Mouse (Mus musculus): Measurements from ENCODE around the gene Scn4a.
"Not testable (repeated sequence)": the region's sequence is repeated elsewhere in the genome, so short reads cannot be mapped to it uniquely, and the experiment has no call there.

Gene Scn4a

DNA sequence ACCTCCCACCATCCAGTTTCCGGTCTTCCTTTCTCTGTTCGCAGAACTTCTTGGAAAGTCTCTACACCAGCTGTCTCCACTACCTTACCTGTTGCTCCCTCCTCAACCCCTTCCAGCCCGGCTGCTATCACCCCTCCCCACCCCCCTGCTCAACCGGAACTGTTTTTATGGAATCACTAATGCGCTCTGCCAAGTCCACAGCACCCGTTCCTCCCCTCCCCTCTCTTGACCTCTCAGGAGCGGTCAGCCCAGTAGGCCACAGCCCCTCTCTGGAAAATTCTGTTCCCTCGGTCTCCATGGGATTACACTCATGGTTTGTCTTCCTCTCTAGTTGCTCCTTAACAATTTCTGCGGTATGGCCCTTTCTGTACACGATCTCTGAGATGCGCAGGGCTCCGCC, at the start of gene Scn4a:
TSS of gene Scn4a (minus strand) at position 101 of the 400 bp plus-strand sequence.
- in situ Hi-C loops (cut with MboI, MseI): no loop called here

DNA sequence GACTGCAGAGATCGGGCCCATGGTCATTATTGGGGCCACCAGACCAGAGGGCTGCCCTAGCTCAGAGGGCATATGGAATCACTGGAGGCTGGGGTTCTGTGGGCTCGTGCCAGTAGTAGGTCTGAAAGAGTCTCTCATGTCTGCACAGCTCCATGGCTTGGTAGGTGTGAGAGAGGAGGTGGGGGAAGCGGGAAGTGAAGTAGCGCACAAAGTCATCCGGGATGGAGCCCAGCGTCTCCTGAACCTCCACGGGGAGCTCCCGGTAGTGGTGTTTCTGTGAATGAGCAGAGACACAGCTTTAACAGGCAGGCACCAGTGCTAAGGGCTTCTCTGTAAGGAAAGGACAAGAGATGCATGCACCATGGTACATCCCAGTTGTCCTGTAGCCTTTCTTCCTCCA, 45.4 kb upstream of the Scn4a start:
- in situ Hi-C loops (cut with MboI, MseI): no loop called here

DNA sequence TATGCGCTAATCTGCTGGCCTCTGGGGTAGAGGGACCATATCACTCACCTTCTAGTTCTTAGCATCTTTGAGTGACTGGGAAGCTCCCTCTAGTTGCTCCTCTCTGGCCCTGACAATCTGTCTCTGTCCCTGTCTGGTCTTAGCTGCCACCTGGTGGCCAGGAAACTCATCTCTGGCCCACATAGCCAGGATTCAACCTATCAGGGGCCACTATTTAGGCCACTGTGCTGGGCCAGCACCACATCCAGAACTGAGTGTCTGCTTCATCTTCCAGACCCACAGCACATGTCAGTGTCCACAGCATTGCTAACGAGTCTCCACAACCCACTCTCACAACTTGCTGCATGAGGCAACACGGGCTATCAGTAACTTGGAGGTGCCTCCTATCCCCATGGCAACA, 44.6 kb upstream of the Scn4a start:
- in situ Hi-C loops (cut with MboI, MseI): no loop called here

DNA sequence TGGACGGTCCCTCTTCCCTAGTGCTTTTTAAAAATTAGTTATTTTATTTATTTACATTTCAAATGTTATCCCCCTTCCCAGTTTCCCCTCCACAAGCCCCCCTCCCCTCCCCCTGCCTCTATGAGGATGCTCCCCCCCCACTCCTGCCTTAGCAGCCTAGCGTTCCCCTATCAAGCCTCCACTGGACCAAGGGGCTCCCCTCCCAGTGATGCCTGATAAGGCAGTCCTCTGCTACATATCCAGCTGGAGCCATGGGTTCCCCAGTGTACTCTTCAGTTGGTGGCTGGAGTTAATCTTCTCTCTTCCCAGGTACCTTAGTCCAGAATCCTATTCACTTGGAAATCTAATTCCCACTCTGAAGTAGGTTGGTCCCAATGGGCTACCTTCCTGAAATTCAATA, 41.0 kb upstream of the Scn4a start:
- in situ Hi-C loops (cut with MboI, MseI): not testable (repeated sequence)

DNA sequence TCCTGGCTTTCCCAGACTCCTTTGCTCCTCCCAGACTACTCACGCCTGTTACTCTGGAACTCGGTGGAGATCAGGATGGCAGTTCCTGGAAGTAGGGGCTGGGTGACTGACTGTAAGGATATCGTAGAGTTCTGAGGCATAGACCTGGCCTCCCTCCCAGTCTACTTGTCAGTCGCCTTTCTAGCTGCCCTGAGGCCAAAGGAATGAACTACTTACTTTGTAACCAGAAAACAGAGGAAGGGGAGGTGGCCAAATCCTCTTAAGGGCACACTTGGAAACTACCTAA, 40.2 kb upstream of the Scn4a start:
- in situ Hi-C loops (cut with MboI, MseI): no loop called here

DNA sequence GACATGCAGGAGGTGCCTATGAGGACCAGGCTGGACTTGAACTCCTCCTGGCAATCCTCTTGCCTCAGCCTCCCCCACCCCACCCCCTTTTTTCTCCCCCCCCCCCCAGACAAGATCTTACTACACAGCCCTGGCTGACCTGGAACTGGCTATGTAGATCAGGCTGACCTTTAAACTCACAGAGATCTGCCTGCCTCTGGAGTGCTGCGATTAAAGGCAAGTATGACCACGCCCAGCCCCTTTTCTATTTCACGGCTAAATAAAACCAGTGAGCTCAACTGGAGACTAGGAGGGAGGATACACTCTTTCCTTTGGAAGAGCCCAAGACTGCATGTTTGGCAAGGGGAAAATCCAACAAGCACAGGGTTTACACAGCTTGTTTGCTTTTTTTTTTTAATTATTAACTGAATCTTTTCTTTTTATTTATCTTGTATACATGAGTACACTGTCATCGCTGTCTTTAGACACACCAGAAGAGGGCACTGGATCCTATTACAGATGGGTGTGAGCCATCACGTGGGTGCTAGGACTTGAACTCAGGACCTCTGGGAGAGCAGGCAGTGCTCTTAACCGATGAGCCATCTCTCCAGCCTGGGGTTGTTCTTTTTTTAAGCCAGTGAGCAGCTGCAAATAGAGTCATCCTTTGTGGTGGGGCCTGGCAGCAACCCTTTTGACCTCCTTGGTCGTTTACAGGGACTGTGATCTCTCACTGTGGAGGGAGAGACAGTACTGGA, 39.7 kb upstream of the Scn4a start:
- in situ Hi-C loops (cut with MboI, MseI): no loop called here

DNA sequence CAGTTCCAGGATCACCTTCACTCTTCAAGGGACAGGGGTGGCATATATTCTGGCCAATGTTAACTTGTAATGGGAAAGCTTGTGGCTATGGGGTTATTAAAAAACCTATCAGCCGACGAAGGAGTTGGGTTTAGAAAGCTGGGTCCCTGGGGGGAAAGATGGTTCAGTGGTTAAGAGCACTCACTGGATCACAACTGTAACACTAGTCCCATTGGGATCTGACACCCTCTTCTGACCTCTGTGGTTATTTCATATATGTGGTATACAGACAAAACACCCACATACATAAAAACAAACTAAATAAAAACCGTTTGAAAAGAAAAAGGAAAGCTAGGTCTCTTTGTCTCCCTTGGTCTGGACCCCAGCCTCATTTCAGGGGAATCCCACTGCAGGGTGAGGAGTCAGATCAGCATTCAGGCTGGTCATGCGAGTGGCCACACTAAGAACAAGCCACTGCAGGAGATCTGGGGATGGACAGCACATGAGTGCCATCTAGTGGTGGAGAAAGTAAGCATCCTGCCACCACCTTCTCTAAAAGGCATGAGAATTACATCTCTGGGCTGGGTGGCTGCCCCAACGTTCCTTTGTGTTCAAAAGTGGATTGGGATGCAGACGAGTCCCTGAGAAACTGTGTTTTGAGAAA, 38.6 kb upstream of the Scn4a start:
- in situ Hi-C loops (cut with MboI, MseI): no loop called here

DNA sequence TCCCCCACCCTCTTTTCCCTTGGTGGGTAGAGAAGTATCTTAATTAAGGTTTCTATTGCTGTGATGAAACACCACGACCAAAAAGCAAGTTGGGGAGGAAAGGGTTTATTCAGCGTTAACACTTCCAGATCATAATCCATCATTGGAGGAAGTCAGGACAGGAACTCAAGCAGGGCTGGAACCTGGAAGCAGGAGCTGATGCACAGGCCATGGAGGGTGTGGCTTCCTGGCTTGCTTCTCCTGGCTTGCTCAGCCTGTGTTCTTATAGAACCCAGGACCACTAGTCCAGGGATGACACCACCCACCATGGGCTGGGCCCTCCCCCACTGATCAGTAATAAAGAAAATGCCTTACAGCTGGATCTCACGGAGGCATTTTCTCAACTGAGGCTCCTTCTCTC, 37.7 kb upstream of the Scn4a start:
- in situ Hi-C loops (cut with MboI, MseI): no loop called here

DNA sequence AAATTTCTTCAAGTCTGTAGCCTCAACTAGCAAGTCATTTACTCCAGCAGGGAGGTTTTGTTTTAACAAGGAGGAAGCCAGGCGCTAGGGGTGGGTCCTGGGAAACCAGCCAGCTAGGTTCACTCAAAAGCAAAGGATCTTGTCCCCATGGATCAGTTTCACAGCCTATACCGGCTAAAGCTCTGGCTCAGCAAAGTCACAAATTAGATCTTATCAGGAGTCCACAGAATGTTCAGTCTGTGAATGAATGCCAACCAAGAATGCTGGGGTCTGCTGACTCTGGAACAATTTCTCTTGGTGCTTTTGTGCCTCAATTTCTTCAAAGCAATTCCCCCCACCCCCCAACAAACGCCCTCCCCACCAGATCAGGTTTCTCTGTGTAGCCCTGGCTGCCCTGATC, 36.5 kb upstream of the Scn4a start:
- in situ Hi-C loops (cut with MboI, MseI): loop anchor here in 1 of 2 experiments (10.0 kb wide), 1 partner anchor 65 kb away; no protein-coding TSS in a partner anchor

DNA sequence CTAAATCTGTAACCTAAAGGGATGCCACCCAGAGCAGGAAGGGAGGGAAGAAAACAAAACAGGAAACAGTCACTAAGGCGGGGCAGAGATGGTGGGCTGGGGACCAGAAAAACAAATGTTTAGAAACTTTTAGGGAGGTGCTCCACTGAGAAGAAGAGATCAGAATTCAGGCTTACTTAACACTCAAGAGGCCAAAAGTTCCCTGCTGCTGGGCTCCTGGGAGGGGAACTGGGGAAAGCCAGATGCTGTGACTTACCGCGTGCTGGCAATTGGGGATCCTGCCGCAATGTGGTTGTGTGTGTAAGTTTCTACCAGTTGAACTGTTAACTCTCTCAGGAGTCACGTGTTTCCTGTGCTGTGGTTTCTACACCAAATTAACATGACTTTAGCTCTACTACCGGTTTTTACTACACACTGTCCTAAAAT, 34.7 kb upstream of the Scn4a start, which contains the start of gene Icam2:
TSS of gene Icam2 (minus strand) at position 285 of the 426 bp plus-strand sequence.
- in situ Hi-C loops (cut with MboI, MseI): loop anchor here in 1 of 2 experiments (10.0 kb wide), 1 partner anchor 63 kb away; no protein-coding TSS in a partner anchor

DNA sequence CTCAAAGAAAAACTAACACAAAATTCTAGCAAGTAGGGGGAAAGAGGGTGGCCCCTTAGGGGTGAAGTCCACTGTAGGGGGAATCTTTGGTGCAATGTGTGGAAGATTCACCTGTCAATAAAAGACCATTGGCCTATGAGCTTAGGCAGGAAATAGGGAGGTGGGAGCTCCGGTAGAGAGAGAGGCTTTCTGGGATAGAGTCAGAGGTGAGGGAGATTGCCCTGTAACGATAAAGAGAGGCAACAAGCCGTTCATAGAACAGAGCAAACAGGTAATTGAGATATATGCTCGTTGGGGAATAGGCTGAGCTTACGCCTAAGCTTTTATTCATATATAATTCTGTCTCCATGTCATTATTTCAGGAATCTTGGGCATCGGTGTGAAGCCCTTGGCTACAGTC, 33.9 kb upstream of the Scn4a start:
- in situ Hi-C loops (cut with MboI, MseI): loop anchor here in 1 of 2 experiments (10.0 kb wide), 1 partner anchor 62 kb away; no protein-coding TSS in a partner anchor

DNA sequence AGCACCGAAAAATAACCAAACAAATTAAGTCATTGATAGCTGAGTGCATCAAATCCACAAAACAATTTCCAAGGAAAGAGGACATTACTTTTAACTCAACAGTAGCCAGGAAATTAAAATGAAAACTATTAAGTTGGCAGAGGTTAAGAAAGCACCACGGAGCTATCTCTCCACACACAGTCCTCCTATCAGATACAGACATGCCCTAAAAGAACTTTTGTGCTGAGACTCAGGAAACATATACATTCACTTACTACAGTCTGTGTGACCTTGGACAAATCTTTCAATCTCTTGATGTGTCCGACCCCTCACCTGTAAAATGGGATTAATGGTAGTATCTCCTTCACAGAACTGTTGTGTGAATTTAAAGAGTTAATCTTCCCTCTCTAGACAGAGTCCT, 33.3 kb upstream of the Scn4a start:
- in situ Hi-C loops (cut with MboI, MseI): loop anchor here in 1 of 2 experiments (10.0 kb wide), 1 partner anchor 62 kb away; no protein-coding TSS in a partner anchor

DNA sequence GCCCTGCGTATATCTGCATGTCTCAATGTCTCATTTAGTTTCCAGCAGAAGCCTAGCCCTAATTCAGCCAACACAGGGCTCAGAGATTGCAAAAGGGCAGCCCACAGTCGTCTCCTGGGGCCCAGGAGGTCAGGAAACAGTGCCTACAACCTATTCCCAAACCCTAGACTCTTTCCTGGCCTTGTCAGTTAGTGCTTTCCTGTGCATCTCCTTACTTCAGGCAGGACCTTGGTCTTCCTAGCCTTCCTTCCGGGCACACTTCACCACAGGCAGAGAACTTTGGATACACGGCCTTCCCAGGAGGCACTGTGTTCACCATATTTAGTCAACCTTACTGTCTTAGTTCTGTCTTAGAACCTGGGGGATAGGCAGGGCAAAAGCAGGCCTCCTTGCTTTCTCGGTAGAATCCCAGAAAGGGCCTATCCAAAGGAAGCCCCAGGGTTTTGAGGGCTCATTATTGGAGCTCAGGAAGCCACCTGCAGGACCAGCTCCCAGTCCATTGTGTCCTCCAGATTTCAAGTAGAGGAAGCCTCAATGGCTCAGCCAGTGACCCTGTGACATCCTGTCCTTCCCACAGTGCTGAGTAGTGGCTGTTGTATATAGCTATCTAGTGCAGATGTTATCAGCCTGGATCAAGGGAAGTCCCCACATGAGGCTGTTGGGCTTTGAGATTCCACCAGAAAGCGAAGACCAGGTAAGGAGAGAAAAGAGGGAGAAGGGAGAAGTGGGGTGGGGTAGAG, 30.1 kb upstream of the Scn4a start:
- in situ Hi-C loops (cut with MboI, MseI): loop anchor here in 1 of 2 experiments (10.0 kb wide), 1 partner anchor 58 kb away; no protein-coding TSS in a partner anchor

DNA sequence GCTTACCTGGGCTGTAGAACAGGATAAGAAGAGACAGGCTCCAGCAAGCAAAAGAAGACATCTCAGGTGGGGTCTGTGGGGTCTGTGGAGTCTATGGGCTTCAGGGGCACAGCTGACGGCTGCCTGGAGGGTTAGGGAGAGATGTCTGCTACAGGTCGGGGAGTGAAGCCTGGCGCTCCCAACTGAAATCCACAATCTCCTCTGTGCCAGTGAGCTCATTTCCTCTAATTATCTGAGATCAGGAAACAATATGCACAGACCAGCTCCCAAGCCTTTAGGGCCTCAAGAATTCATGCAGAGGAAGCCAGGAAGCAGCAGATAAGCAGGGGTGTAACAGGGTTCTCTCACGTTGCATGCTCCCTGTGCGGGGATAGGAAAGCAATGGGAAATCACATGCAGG, 29.3 kb upstream of the Scn4a start:
- in situ Hi-C loops (cut with MboI, MseI): loop anchor here in 1 of 2 experiments (10.0 kb wide), 1 partner anchor 58 kb away; no protein-coding TSS in a partner anchor

DNA sequence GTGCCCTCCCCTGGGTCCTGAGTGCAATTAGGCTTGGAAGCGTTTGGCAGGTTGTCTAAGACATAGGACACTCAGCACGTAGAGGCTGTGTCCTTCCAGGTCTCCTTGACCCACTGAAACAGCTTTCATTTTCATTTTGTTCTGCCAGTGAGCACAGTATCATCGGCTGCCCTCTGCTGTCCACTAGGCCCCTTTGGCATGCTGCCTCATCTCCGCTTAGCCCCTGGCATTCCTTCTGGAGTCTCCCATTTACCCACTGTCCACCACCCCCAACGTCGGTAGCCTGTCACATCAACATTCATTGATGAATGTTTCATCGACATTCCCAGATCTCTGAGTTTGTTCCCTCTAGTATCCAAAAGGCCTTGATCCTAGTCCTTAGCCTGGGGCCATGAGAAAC, 28.8 kb upstream of the Scn4a start:
- in situ Hi-C loops (cut with MboI, MseI): loop anchor here in 1 of 2 experiments (10.0 kb wide), 1 partner anchor 57 kb away; no protein-coding TSS in a partner anchor

DNA sequence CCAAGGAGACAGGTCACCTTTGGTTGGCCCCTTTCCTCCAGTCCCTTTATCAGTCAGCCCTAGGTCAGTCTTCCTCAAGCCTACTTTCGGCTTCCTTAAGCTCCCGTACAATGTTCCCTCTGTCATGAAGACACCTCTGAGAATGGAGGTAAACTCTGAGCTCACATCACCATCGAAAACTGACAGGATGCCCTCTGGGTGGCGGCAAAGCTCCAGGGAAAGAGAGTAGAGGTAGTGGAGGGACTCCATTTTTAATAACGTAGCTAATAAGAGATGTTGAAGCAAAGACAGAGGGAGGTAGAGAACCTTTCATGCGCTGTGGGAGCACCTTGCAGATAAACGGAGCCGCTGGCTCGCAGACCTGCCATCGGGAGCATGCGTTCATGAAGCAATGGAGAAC, 27.9 kb upstream of the Scn4a start:
- in situ Hi-C loops (cut with MboI, MseI): loop anchor here in 1 of 2 experiments (10.0 kb wide), 1 partner anchor 56 kb away; no protein-coding TSS in a partner anchor

DNA sequence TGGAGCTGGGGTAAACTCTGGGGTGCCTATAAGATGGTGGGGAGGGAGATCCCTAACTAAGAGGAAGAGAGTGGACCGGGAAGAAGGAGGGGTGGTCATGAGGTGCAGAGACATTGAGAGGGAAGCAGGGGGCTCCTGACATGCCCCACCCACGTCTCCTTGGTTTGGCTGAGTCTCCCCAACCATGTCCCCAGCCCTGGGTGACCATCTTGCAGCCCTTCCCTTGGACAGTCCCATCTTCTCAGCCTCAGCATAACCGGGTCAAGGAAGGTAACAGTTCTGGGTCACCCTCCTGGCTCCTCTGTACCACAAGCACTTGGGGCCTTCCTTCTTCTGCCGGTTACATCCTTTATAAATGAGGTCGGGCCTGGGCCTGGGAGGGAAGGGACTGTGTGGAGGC, 21.9 kb upstream of the Scn4a start:
- in situ Hi-C loops (cut with MboI, MseI): no loop called here

DNA sequence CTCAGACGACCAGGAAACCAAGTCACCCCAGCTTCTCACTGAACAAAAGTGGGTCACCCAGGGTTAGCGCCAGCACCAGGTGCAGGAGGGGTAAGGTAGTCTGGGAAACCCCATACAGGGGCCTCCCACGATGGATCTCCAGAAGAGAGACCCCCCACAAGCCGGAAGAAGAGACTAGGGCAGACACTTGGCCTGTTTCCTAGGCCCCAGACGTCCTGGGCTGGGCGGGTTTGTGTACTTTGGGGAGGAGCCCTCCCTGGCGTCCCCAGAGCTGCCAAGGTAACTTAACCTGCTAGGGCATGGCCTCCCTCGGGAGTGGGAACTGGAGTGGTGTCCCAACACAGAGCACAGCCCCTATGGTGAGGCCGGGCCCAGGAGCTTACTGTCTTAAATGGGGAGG, 21.5 kb upstream of the Scn4a start:
- in situ Hi-C loops (cut with MboI, MseI): no loop called here

DNA sequence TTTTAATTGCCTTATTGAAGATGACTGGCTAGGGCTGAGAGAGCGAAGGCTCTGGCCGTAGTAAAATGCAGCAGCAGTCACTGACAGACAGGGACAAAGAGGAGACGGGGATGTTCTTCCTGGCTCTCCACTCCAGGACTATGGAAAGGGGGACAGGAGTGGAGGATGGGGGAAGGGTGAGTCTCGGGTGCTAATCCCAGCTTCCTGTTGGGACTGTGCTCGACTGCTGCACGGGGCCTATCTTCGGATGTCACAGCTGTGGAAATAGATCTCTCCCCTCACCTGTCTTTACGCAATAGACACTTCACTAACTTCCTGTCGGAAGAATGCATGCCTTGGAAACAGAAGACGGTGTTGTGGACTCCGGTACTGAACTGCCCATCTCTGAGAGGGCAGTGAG, 20.9 kb upstream of the Scn4a start:
- in situ Hi-C loops (cut with MboI, MseI): no loop called here

DNA sequence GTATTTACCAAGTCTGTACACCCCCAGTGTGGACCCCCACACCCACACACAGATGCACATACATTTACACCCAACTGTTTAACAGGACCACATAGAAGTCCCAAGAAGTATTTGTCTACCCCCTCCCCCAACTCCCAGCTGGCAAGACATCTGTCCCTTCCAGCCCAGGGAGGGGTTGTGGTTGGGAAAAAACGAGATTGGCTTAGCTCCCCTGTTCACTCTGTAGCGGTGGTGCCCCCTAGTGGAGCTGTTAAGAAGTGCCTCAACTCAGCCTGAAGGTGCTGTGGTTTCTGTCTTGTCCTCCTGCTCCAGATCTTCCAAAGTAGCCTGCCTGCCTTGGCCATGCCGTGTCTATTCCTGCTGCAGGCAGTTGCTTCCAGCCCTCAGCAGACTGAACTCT, 13.2 kb upstream of the Scn4a start:
- in situ Hi-C loops (cut with MboI, MseI): no loop called here

DNA sequence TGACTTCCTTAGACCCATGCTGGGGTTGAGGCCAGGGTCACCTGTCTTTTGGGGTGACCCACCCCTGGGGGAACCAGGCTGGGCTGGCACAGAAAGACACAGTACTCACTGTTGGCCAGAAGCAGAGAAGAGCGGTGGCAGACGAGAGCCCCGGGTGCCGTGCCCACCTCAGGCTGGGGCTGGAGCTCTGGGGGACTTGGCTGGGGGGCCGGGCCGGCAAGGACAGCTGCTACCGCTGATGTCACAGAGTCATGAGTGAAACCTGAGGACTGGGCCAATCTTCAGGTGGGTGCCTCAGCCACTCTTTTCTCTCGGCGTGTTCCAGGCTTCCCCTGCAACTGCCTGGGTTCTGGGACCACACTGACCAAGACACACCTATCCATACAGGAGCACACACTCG, 12.3 kb upstream of the Scn4a start, which contains the start of gene Prr29:
TSS of gene Prr29 (plus strand) at position 107 of the 400 bp plus-strand sequence.
- in situ Hi-C loops (cut with MboI, MseI): no loop called here

DNA sequence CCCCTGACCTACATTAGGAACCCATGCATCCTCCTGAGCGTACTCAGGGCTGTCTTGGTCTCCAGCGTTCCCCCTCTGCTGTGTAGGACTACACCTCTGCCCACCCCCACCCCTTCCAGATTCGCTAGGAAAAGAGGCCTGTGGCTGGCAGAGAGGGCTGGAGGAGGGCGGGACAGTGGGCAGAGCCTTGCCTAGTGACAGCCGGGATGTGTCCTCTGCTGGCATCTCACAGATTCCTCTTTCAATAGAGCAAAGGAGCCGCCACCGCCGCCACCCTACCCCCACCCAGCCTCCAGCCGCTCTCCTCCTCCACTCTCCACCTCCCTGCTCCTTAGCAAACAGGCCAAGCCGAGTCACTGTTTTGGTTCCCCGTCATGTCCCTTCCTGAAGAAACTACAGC, 11.6 kb upstream of the Scn4a start:
- in situ Hi-C loops (cut with MboI, MseI): no loop called here

Measured in T-helper 17 cell (primary cell).